Mouse (Mus musculus) liver, embryonic 14.5 days (tissue): ENCODE results near the gene Gm21964. TPM values are rescaled to one million over a fixed set of nuclear protein-coding genes. Genes with fewer than 3 reads are reported as not detected.

Source experiments
- ATAC-seq: fragments of 200-750 bp; cut with Nextera tagmentation; 2 replicates; pipeline ENCODE4 v1.8.0; 2017; ENCODE audit warnings: moderate number of reproducible peaks, mild to moderate bottlenecking, moderate library complexity; ENCODE audit not compliant: insufficient read depth
- DNase-seq, 3 experiments: peaks; one replicate each; pipeline ENCODE4 v3.0.0-alpha.2; 2012 to 2013; ENCODE audit warnings: low read depth in 3 of 3, low spot score in 3 of 3
- H3K27ac ChIP-seq: fragments of 300-500 bp; sonication (generic); 2 replicates; pipeline ENCODE4 v1.5.1; 2014; ENCODE audit warnings: moderate library complexity, mild to moderate bottlenecking, control low read depth, inconsistent platforms
- H3K27me3 ChIP-seq: fragments of 300-500 bp; sonication (generic); 2 replicates; pipeline ENCODE4 v1.6.1; 2014; ENCODE audit warnings: mild to moderate bottlenecking, low read length, moderate library complexity; ENCODE audit not compliant: control insufficient read depth, insufficient read depth
- H3K36me3 ChIP-seq: fragments of 300-500 bp; sonication (generic); replicated peaks from 2 replicates; pipeline ENCODE4 v1.6.1; 2014; ENCODE audit warnings: low read depth; ENCODE audit not compliant: control insufficient read depth, insufficient read depth
- H3K4me1 ChIP-seq, 2 experiments: fragments of 200-500 bp in 1 of 2; fragments of 300-500 bp in 1 of 2; sonication (generic) in 1 of 2; replicated peaks; 2 replicates each; pipeline ENCODE4 v1.6.1; 2012 to 2014; ENCODE audit warnings: antibody characterized with exemption in 1 of 2, inconsistent platforms in 1 of 2, low read length in 1 of 2; ENCODE audit not compliant: control insufficient read depth in 2 of 2, insufficient read depth in 2 of 2
- H3K4me2 ChIP-seq: fragments of 300-500 bp; sonication (generic); 2 replicates; pipeline ENCODE4 v1.6.1; 2014; ENCODE audit warnings: low read depth, mild to moderate bottlenecking, control low read depth, moderate library complexity
- H3K4me3 ChIP-seq, 2 experiments: fragments of 200-500 bp in 1 of 2; fragments of 300-500 bp in 1 of 2; sonication (generic) in 1 of 2; 2 replicates each; pipeline ENCODE4 v1.5.1; 2012 to 2014; ENCODE audit warnings: low read depth in 2 of 2, low read length in 2 of 2, mild to moderate bottlenecking in 2 of 2, control low read depth in 1 of 2, inconsistent platforms in 1 of 2, moderate library complexity in 1 of 2; ENCODE audit not compliant: insufficient read depth in 1 of 2
- H3K9ac ChIP-seq: fragments of 300-500 bp; sonication (generic); replicated peaks from 2 replicates; pipeline ENCODE4 v1.6.1; 2014; ENCODE audit warnings: mild to moderate bottlenecking, control low read depth, moderate library complexity
- H3K9me3 ChIP-seq: fragments of 300-500 bp; sonication (generic); 2 replicates; pipeline ENCODE4 v1.6.1; 2016; ENCODE audit warnings: low read length, mixed read lengths; ENCODE audit not compliant: control insufficient read depth
- CTCF ChIP-seq: IDR thresholded peaks from 2 replicates; pipeline ENCODE4 v1.5.1; 2016; ENCODE audit warnings: antibody characterized with exemption, low read depth, control low read depth
- EP300 ChIP-seq: IDR thresholded peaks from 2 replicates; pipeline ENCODE4 v1.6.1; 2016; ENCODE audit warnings: antibody characterized with exemption, low read depth
- WGBS: fragments of 180-500 bp; shearing (Covaris S2); extraction: QIAGEN DNeasy Blood & Tissue Kit; methylation state at CpG from one replicate; pipeline ENCODE4 v1.1.7; 2014; ENCODE audit not compliant: insufficient replicate concordance; 5-methylcytosine and 5-hydroxymethylcytosine counted together
- polyA plus RNA-seq, 2 experiments: library from polyadenylated mRNA; depleted of rRNA in 1 of 2; stranded (reverse) in 1 of 2; unstranded in 1 of 2; fragments of >200 nt; fragmentation: Nextera tagmentation in 1 of 2; extraction: Ambion mirVana in 1 of 2; gene quantifications; 2 replicates each; pipeline versions ENCODE4 v1.2.1 to v1.2.3; 2012 to 2014

Gm21964 gene
- polyA plus RNA-seq, 2 experiments = not detected

DNA sequence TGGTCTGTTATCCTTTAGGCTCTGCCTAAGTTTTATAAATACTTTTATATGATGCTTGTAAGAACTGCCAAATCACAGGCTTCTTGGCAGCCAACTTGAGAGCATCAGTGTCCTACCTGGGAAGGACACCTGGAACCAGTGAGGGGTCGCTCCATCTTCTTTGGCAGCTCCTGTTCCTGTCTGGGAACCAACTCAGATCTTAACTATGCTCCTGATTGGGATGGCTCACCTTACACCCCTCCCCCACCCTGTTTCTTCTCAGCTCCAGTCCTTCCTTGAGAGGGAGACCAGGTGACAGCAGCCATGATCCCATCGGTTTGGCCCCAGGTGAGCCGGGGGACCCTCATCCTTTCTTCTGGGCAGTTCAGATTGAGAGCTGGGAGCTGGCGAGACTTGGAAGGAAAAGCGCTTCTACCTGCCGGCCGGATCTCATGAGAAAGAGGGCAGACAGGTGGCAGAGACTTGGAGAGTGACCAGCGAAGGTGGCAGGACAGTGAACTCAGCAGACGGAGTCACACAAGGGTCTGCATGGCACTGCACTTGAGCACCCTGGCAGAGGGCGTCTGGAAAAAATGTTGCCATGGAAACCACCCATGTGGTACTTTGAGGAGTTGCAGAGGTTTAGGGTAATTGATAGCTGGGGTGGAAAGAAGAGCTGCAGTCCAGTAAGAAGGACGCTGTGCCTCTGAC, 18.4 kb upstream of the Gm21964 start:
- TF ChIP-seq CTCF (no peak), EP300 (no peak)
- DNase-seq = no peak

GRCm38 (mm10) chr8:110091869-110092268, 9.1 kb upstream of the Gm21964 start:
- Histone ChIP-seq H3K4me2 (no peak overlapping the region), H3K9ac (no peak overlapping the region), H3K27ac (no peak overlapping the region), H3K4me1 (no peaks in the 10 kb centered on the region), H3K36me3 (no peaks in the 10 kb centered on the region), H3K9me3 (peaks cover 2% of the 10 kb centered on the region; the same call in 1 of the 2 replicates), H3K27me3 (no peaks in the 10 kb centered on the region), H3K4me3 (no peak overlapping the region)
- ATAC-seq = no peak
- no peak for DNase-seq
- 33% methylated on average over 1 of the region's 1 CpGs for WGBS
- no peak for TF ChIP-seq CTCF
- no peak for TF ChIP-seq EP300

More for the DNA sequence above, 18.4 kb upstream of the Gm21964 start:
- no peak for ATAC-seq
- no peaks in the 10 kb centered on the region for H3K9me3 ChIP-seq
- no peak overlapping the region for H3K27ac ChIP-seq
- no peaks in the 10 kb centered on the region for H3K4me1 ChIP-seq
- H3K4me2 ChIP-seq = no peak overlapping the region
- H3K9ac ChIP-seq = no peak overlapping the region
- no peak overlapping the region for H3K4me3 ChIP-seq
- H3K27me3 ChIP-seq = no peaks in the 10 kb centered on the region; the same call in 1 of the 2 replicates
- 69% methylated on average over 11 of the region's 11 CpGs for WGBS
- no peaks in the 10 kb centered on the region for H3K36me3 ChIP-seq

GRCm38 (mm10) chr8:110101676-110102075, 669 bp downstream of the Gm21964 start:
- Histone ChIP-seq H3K4me2 (no peak overlapping the region), H3K27me3 (no peaks in the 10 kb centered on the region), H3K9ac (no peak overlapping the region), H3K4me3 (no peak overlapping the region), H3K27ac (no peak overlapping the region), H3K36me3 (no peaks in the 10 kb centered on the region), H3K4me1 (no peaks in the 10 kb centered on the region), H3K9me3 (no peaks in the 10 kb centered on the region)
- no peak for DNase-seq
- WGBS = 71% methylated on average over 15 of the region's 15 CpGs
- ATAC-seq = no peak
- no peak for TF ChIP-seq EP300
- no peak for TF ChIP-seq CTCF

DNA sequence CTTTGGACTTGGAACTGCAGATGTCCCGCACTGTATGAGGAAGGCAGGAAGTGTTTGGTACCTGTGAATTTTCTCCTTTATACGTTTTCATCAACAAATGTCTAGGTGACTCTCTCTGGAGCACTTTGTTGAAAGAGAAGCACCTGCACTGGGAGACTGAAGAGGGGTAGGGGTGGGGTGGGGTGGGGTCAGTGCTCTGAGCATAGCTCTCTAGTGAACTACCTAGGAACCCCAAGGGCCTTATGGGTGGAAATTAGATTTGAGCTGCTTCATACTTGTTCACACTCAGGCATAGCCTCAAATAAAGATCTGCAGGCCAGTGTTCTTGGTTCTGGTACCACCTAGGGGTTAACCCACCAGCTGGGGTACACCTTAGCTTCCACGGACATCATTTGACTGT, 1.6 kb downstream of the Gm21964 start, which contains the start of gene Gm17720:
Gene Gm17720 (minus strand): TSS at position 101 of the 400 bp plus-strand sequence.
- Histone ChIP-seq H3K4me3 (no peak within 1 kb of the TSS), H3K27me3 (no peaks in the 10 kb centered on the region), H3K4me2 (no peak within 1 kb of the TSS), H3K36me3 (no peaks in the 10 kb centered on the region), H3K9ac (no peak within 1 kb of the TSS), H3K9me3 (no peaks in the 10 kb centered on the region), H3K4me1 (no peaks in the 10 kb centered on the region), H3K27ac (no peak within 1 kb of the TSS)
- WGBS = 63% methylated on average over 3 of the region's 3 CpGs
- ATAC-seq (no peak), DNase-seq (no peak)
- TF ChIP-seq CTCF (no peak), EP300 (no peak)

DNA sequence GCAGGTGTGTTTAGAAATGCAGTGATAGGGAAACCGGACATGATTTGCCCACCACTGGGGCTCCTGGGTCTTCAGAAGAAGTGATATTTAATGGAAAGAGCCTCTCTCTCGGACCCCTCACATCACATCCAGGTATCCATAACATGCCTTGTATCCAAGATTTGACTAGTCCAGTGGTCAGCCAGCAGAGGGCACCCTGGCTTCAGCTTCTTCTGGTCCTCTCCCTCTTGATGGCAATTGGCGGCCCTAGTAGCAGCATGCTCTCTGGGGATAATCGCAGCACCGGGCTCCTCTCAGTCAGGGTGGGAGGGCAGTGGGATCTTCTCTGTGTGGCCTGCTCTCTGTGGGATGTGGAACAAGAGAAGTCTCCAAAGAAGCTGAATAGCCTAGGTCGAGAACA, 18.7 kb downstream of the Gm21964 start:
- H3K4me1 ChIP-seq = no peaks in the 10 kb centered on the region
- no peak overlapping the region for H3K4me3 ChIP-seq
- H3K27me3 ChIP-seq = no peaks in the 10 kb centered on the region
- no peak overlapping the region for H3K9ac ChIP-seq
- WGBS = 37% methylated on average over 6 of the region's 6 CpGs
- DNase-seq (no peak), ATAC-seq (no peak)
- H3K9me3 ChIP-seq = no peaks in the 10 kb centered on the region
- TF ChIP-seq CTCF (peak; percentile 43), EP300 (no peak)
- no peak overlapping the region for H3K4me2 ChIP-seq
- no peak overlapping the region for H3K27ac ChIP-seq
- H3K36me3 ChIP-seq = no peaks in the 10 kb centered on the region
